Mouse (Mus musculus) liver, embryonic 14.5 days (tissue): ENCODE data around the gene Hyal1. TPM values are rescaled to one million over a fixed set of nuclear protein-coding genes. Genes with fewer than 3 reads are reported as not detected.

Experiments used
- ATAC-seq: fragments of 200-750 bp; cut with Nextera tagmentation; 2 replicates; pipeline ENCODE4 v1.8.0; 2017; ENCODE audit warnings: moderate number of reproducible peaks, mild to moderate bottlenecking, moderate library complexity; ENCODE audit not compliant: insufficient read depth
- DNase-seq, 3 experiments: peaks; one replicate each; pipeline ENCODE4 v3.0.0-alpha.2; 2012 to 2013; ENCODE audit warnings: low read depth in 3 of 3, low spot score in 3 of 3
- H3K27ac ChIP-seq: fragments of 300-500 bp; sonication (generic); 2 replicates; pipeline ENCODE4 v1.5.1; 2014; ENCODE audit warnings: moderate library complexity, mild to moderate bottlenecking, control low read depth, inconsistent platforms
- H3K27me3 ChIP-seq: fragments of 300-500 bp; sonication (generic); 2 replicates; pipeline ENCODE4 v1.6.1; 2014; ENCODE audit warnings: mild to moderate bottlenecking, low read length, moderate library complexity; ENCODE audit not compliant: control insufficient read depth, insufficient read depth
- H3K36me3 ChIP-seq: fragments of 300-500 bp; sonication (generic); replicated peaks from 2 replicates; pipeline ENCODE4 v1.6.1; 2014; ENCODE audit warnings: low read depth; ENCODE audit not compliant: control insufficient read depth, insufficient read depth
- H3K4me1 ChIP-seq, 2 experiments: fragments of 200-500 bp in 1 of 2; fragments of 300-500 bp in 1 of 2; sonication (generic) in 1 of 2; replicated peaks; 2 replicates each; pipeline ENCODE4 v1.6.1; 2012 to 2014; ENCODE audit warnings: antibody characterized with exemption in 1 of 2, inconsistent platforms in 1 of 2, low read length in 1 of 2; ENCODE audit not compliant: control insufficient read depth in 2 of 2, insufficient read depth in 2 of 2
- H3K4me2 ChIP-seq: fragments of 300-500 bp; sonication (generic); 2 replicates; pipeline ENCODE4 v1.6.1; 2014; ENCODE audit warnings: low read depth, mild to moderate bottlenecking, control low read depth, moderate library complexity
- H3K4me3 ChIP-seq, 2 experiments: fragments of 200-500 bp in 1 of 2; fragments of 300-500 bp in 1 of 2; sonication (generic) in 1 of 2; 2 replicates each; pipeline ENCODE4 v1.5.1; 2012 to 2014; ENCODE audit warnings: low read depth in 2 of 2, low read length in 2 of 2, mild to moderate bottlenecking in 2 of 2, control low read depth in 1 of 2, inconsistent platforms in 1 of 2, moderate library complexity in 1 of 2; ENCODE audit not compliant: insufficient read depth in 1 of 2
- H3K9ac ChIP-seq: fragments of 300-500 bp; sonication (generic); replicated peaks from 2 replicates; pipeline ENCODE4 v1.6.1; 2014; ENCODE audit warnings: mild to moderate bottlenecking, control low read depth, moderate library complexity
- H3K9me3 ChIP-seq: fragments of 300-500 bp; sonication (generic); 2 replicates; pipeline ENCODE4 v1.6.1; 2016; ENCODE audit warnings: low read length, mixed read lengths; ENCODE audit not compliant: control insufficient read depth
- CTCF ChIP-seq: IDR thresholded peaks from 2 replicates; pipeline ENCODE4 v1.5.1; 2016; ENCODE audit warnings: antibody characterized with exemption, low read depth, control low read depth
- EP300 ChIP-seq: IDR thresholded peaks from 2 replicates; pipeline ENCODE4 v1.6.1; 2016; ENCODE audit warnings: antibody characterized with exemption, low read depth
- WGBS: fragments of 180-500 bp; shearing (Covaris S2); extraction: QIAGEN DNeasy Blood & Tissue Kit; methylation state at CpG from one replicate; pipeline ENCODE4 v1.1.7; 2014; ENCODE audit not compliant: insufficient replicate concordance; 5-methylcytosine and 5-hydroxymethylcytosine counted together
- polyA plus RNA-seq, 2 experiments: library from polyadenylated mRNA; depleted of rRNA in 1 of 2; stranded (reverse) in 1 of 2; unstranded in 1 of 2; fragments of >200 nt; fragmentation: Nextera tagmentation in 1 of 2; extraction: Ambion mirVana in 1 of 2; gene quantifications; 2 replicates each; pipeline versions ENCODE4 v1.2.1 to v1.2.3; 2012 to 2014

Gene Hyal1
- polyA plus RNA-seq, 2 experiments = 1.2 to 1.3 TPM

GRCm38 (mm10) chr9:107615035-107615434 lies 38.3 kb downstream of the Hyal1 start:
- no peak overlapping the region for H3K27ac ChIP-seq
- peaks cover 42% of the 10 kb centered on the region for H3K36me3 ChIP-seq
- TF ChIP-seq EP300 (no peak), CTCF (no peak)
- WGBS = 86% methylated on average over 4 of the region's 4 CpGs
- no peak for DNase-seq
- no peaks in the 10 kb centered on the region for H3K27me3 ChIP-seq
- H3K4me3 ChIP-seq = no peak overlapping the region
- H3K9ac ChIP-seq = no peak overlapping the region
- H3K9me3 ChIP-seq = no peaks in the 10 kb centered on the region
- no peak for ATAC-seq
- H3K4me2 ChIP-seq = no peak overlapping the region
- H3K4me1 ChIP-seq = peaks cover 11 to 24% of the 10 kb centered on the region in 2 experiments

GRCm38 (mm10) chr9:107617461-107617860 lies 40.7 kb downstream of the Hyal1 start:
- no peak for DNase-seq
- no peak for ATAC-seq
- no peak overlapping the region for H3K4me2 ChIP-seq
- no peak overlapping the region for H3K9ac ChIP-seq
- H3K4me3 ChIP-seq = no peak overlapping the region
- H3K27ac ChIP-seq = no peak overlapping the region
- H3K27me3 ChIP-seq = no peaks in the 10 kb centered on the region
- H3K4me1 ChIP-seq = peaks cover 9 to 14% of the 10 kb centered on the region in 2 experiments
- no peaks in the 10 kb centered on the region for H3K9me3 ChIP-seq
- WGBS = 53% methylated on average over 2 of the region's 2 CpGs
- no peak for TF ChIP-seq EP300
- H3K36me3 ChIP-seq = peaks cover 42% of the 10 kb centered on the region

- no peak for TF ChIP-seq CTCF
- TF ChIP-seq EP300 = no peak
- Histone ChIP-seq H3K36me3 (peaks cover 42% of the 10 kb centered on the region), H3K4me1 (peaks cover 7 to 11% of the 10 kb centered on the region in 2 experiments), H3K27me3 (no peaks in the 10 kb centered on the region), H3K4me3 (no peak overlapping the region), H3K9ac (no peak overlapping the region), H3K27ac (no peak overlapping the region), H3K4me2 (no peak overlapping the region), H3K9me3 (no peaks in the 10 kb centered on the region)
- 96% methylated on average over 6 of the region's 6 CpGs for WGBS
- no peak for DNase-seq
- ATAC-seq = no peak
Observed at GRCm38 (mm10) chr9:107618098-107618497, 41.4 kb downstream of the Hyal1 start.

- Histone ChIP-seq H3K27ac (peak overlapping the region; percentile 15), H3K9ac (no peak overlapping the region; the same call in 1 of the 2 replicates), H3K27me3 (no peaks in the 10 kb centered on the region), H3K36me3 (peaks cover 42% of the 10 kb centered on the region), H3K4me3 (no peak overlapping the region), H3K9me3 (no peaks in the 10 kb centered on the region), H3K4me2 (no peak overlapping the region), H3K4me1 (peaks cover 5 to 9% of the 10 kb centered on the region in 2 experiments)
- 49% methylated on average over 13 of the region's 13 CpGs for WGBS
- ATAC-seq (peak; percentile 60), DNase-seq (no peak)
- no peak for TF ChIP-seq CTCF
Observed at GRCm38 (mm10) chr9:107618778-107619545, 42.2 kb downstream of the Hyal1 start.

GRCm38 (mm10) chr9:107619546-107619879 lies 42.8 kb downstream of the Hyal1 start:
- no peaks in the 10 kb centered on the region for H3K9me3 ChIP-seq
- peaks cover 42% of the 10 kb centered on the region for H3K36me3 ChIP-seq
- ATAC-seq (no peak), DNase-seq (no peak)
- H3K4me3 ChIP-seq = no peak overlapping the region
- TF ChIP-seq EP300 (no peak), CTCF (no peak)
- no peak overlapping the region for H3K9ac ChIP-seq
- peaks cover 5 to 12% of the 10 kb centered on the region in 2 experiments for H3K4me1 ChIP-seq
- 67% methylated on average over 13 of the region's 13 CpGs for WGBS
- H3K27me3 ChIP-seq = no peaks in the 10 kb centered on the region
- H3K27ac ChIP-seq = no peak overlapping the region; the same call in 1 of the 2 replicates
- no peak overlapping the region for H3K4me2 ChIP-seq
